Mouse (Mus musculus) inflammation-experienced regulatory T-cells, adult 16 weeks (primary cell): Measurements from ENCODE around the gene Btn2a2. TPM values are rescaled to one million over a fixed set of nuclear protein-coding genes. Genes with fewer than 3 reads are reported as not detected.

Experiments
- polyA plus RNA-seq: library from polyadenylated mRNA; unstranded; fragments of 100-300 nt; shearing (Covaris generic); gene quantifications from one replicate; pipeline ENCODE4 v1.2.1, GENCODE M21; 2017

Btn2a2 gene
- not detected for polyA plus RNA-seq

DNA sequence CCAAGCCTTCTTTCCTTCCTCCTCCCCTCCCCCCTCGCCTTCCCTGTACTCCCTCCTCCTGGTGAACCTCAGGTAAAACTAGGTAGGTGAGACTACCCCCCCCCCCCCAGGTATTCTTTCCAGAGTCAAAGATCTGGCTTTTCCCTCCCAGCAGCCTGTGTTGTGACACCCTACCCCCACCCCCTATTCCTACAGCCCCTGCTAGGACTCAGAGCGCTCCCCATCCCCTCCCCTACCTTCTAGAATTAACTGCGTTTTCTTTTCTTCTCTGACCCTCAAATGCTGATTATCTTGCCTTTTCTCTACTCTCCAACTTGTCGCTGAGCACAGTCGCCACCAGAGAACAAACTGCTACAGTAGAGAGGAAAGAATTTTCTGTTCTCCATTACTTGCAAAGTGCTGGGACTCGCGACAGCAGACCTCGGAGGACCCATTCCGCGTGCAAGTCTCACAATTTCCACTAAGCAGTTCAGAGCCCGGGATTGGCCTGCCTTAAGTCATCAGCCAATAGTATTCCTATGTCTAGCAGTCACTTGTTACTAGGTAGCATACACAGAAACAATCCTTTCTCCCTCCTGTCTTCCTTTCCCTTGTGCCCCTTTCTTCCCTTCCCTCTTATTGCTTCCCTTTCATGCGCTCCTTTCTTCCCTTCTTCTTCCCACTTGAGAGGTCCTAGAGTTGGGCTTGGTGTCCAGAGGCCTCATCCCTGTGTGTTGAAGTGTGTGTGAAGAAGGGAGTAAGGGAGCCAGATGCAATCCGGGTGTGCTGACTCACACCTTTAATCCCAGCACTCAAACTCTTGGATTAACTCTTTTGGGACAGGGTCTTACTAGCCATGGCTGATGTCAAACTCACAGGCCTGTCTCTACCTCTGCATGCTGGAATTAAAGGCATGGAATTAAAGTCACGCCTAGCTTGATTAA, at the start of gene Btn2a2:
Btn2a2 (minus strand) TSS at position 458 of the 923 bp plus-strand sequence.

GRCm38 (mm10) chr13:23535137-23536075, 46.7 kb upstream of the Btn2a2 start, which contains the start of gene Hist1h3g:
TSS of gene Hist1h3g (plus strand) at chr13:23535422.

GRCm38 (mm10) chr13:23533560-23534367, 45.1 kb upstream of the Btn2a2 start, which contains the start of gene Hist1h2af:
TSS of gene Hist1h2af (plus strand) at chr13:23533906.

GRCm38 (mm10) chr13:23530901-23531875, 42.5 kb upstream of the Btn2a2 start, which contains the start of gene Hist1h4h:
TSS of gene Hist1h4h (plus strand) at chr13:23531050.

DNA sequence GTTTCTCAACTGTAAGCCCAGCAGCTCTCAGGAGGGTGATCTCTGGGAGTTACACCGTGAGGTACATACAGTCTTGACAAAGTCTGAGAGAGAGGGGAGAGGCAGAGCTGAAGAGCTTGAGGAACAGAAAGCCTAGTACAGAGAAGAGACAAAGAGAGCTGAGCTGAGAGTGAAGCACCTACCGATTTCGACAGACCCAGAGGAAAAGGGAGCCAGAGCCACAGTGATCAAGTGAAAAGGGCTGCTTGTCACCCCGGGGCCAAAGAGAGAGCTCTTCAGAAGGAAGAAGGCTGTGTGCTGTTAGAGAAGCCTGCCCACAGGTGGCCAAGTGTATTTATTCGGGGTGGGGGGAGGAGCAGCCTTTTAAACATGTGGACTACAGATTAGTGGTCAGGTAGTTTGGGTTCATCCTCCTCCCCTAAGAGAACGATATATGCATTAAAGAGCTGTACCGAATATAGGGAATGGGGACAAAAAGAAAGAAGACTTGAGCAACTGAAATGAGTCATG, 23.0 kb downstream of the Btn2a2 start, which contains the start of gene Btn1a1:
Btn1a1 (minus strand) TSS at position 302 of the 510 bp plus-strand sequence.

Other genes with a start within 250 kb of the Btn2a2 start
- not detected for gene Vmn1r223, start 241.7 kb downstream of the Btn2a2 start, polyA plus RNA-seq
- gene Zfp322a, start 119.6 kb downstream of the Btn2a2 start, polyA plus RNA-seq: 32.3 TPM
- gene Abt1, start 65.0 kb downstream of the Btn2a2 start, polyA plus RNA-seq: 12.4 TPM
- gene Btn1a1, start 23.0 kb downstream of the Btn2a2 start, polyA plus RNA-seq: not detected
- gene Hist1h4h, start 42.2 kb upstream of the Btn2a2 start, polyA plus RNA-seq: 4.6 TPM
- not detected for gene Hist1h2af, start 45.0 kb upstream of the Btn2a2 start, polyA plus RNA-seq
- gene Hist1h3g, start 46.6 kb upstream of the Btn2a2 start, polyA plus RNA-seq: not detected
- gene Hist1h2bh, start 54.5 kb upstream of the Btn2a2 start, polyA plus RNA-seq: 0.29 TPM
- gene Hist1h3f, start 55.2 kb upstream of the Btn2a2 start, polyA plus RNA-seq: 0.24 TPM
- gene Hist1h4f, start 62.8 kb upstream of the Btn2a2 start, polyA plus RNA-seq: not detected
- 0.40 TPM for gene Hist1h1d, start 64.4 kb upstream of the Btn2a2 start, polyA plus RNA-seq
- 0.90 TPM for gene Hist1h3e, start 73.5 kb upstream of the Btn2a2 start, polyA plus RNA-seq
- 1.6 TPM for gene Hist1h2ae, start 82.4 kb upstream of the Btn2a2 start, polyA plus RNA-seq
- gene Hist1h2bg, start 82.5 kb upstream of the Btn2a2 start, polyA plus RNA-seq: 2.2 TPM
- gene Hist1h2bf, start 85.3 kb upstream of the Btn2a2 start, polyA plus RNA-seq: 1.3 TPM
- gene Hist1h2ad, start 85.5 kb upstream of the Btn2a2 start, polyA plus RNA-seq: not detected
- not detected for gene Hist1h3d, start 86.9 kb upstream of the Btn2a2 start, polyA plus RNA-seq
- 32.4 TPM for gene Hist1h4d, start 92.7 kb upstream of the Btn2a2 start, polyA plus RNA-seq
- gene Hist1h2be, start 132.3 kb upstream of the Btn2a2 start, polyA plus RNA-seq: 5.6 TPM
- 16.6 TPM for gene Hist1h1e, start 133.7 kb upstream of the Btn2a2 start, polyA plus RNA-seq
- 0.23 TPM for gene Hist1h2ac, start 195.1 kb upstream of the Btn2a2 start, polyA plus RNA-seq
- gene Hist1h2bc, start 195.3 kb upstream of the Btn2a2 start, polyA plus RNA-seq: 8.8 TPM
- not detected for gene Hist1h1t, start 207.0 kb upstream of the Btn2a2 start, polyA plus RNA-seq
- gene Hist1h4c, start 209.6 kb upstream of the Btn2a2 start, polyA plus RNA-seq: 2.7 TPM
- gene Hfe, start 222.0 kb upstream of the Btn2a2 start, polyA plus RNA-seq: 2.8 TPM
- gene Hist1h1c, start 250.0 kb upstream of the Btn2a2 start, polyA plus RNA-seq: 17.4 TPM